Mouse (Mus musculus) midbrain, embryonic 14.5 days (tissue): ENCODE results near the gene Pwwp2b. TPM values are rescaled to one million over a fixed set of nuclear protein-coding genes. Genes with fewer than 3 reads are reported as not detected.

Source experiments
- ATAC-seq: fragments of 200-750 bp; cut with Nextera tagmentation; 2 replicates; pipeline ENCODE4 v1.8.0; 2017; ENCODE audit warnings: moderate number of reproducible peaks, moderate library complexity; ENCODE audit not compliant: low FRiP score, low TSS enrichment
- DNase-seq: peaks from one replicate; pipeline ENCODE4 v3.0.0-alpha.2; 2015
- H3K27ac ChIP-seq: fragments of 300-500 bp; sonication (generic); replicated peaks from 2 replicates; pipeline ENCODE4 v1.5.1; 2014; ENCODE audit warnings: mild to moderate bottlenecking, low read depth, low read length, moderate library complexity
- H3K27me3 ChIP-seq: fragments of 300-500 bp; sonication (generic); 2 replicates; pipeline ENCODE4 v1.6.1; 2014; ENCODE audit warnings: low read length, control low read depth, mixed read lengths; ENCODE audit not compliant: control insufficient read depth, insufficient read depth
- H3K36me3 ChIP-seq: fragments of 300-500 bp; sonication (generic); 2 replicates; pipeline ENCODE4 v1.6.1; 2014; ENCODE audit warnings: low read length, control low read depth; ENCODE audit not compliant: control insufficient read depth, insufficient read depth
- H3K4me1 ChIP-seq: fragments of 300-500 bp; sonication (generic); 2 replicates; pipeline ENCODE4 v1.6.1; 2014; ENCODE audit warnings: mild to moderate bottlenecking, antibody characterized with exemption, low read length, control low read depth; ENCODE audit not compliant: control insufficient read depth, insufficient read depth
- H3K4me2 ChIP-seq: fragments of 300-500 bp; sonication (generic); 2 replicates; pipeline ENCODE4 v1.6.1; 2014; ENCODE audit warnings: mild to moderate bottlenecking, low read length, moderate library complexity
- H3K4me3 ChIP-seq: fragments of 300-500 bp; sonication (generic); replicated peaks from 2 replicates; pipeline ENCODE4 v1.5.1; 2014; ENCODE audit warnings: low read depth, low read length
- H3K9ac ChIP-seq: fragments of 300-500 bp; sonication (generic); replicated peaks from 2 replicates; pipeline ENCODE4 v1.6.1; 2014; ENCODE audit warnings: mild to moderate bottlenecking, low read length, moderate library complexity
- H3K9me3 ChIP-seq: fragments of 300-500 bp; sonication (generic); 2 replicates; pipeline ENCODE4 v1.6.1; 2016; ENCODE audit warnings: low read length, control low read depth, mixed read lengths; ENCODE audit not compliant: control insufficient read depth
- WGBS: fragments of 180-500 bp; shearing (Covaris S2); extraction: QIAGEN DNeasy Blood & Tissue Kit; methylation state at CpG from one replicate; pipeline ENCODE4 v1.1.7; 2014; 5-methylcytosine and 5-hydroxymethylcytosine counted together
- polyA plus RNA-seq: library from polyadenylated mRNA; unstranded; fragments of >200 nt; fragmentation: Nextera tagmentation; extraction: Ambion mirVana; gene quantifications from 2 replicates; pipeline ENCODE4 v1.2.1, GENCODE M21; 2014

Pwwp2b gene
- polyA plus RNA-seq, 1 experiment from 2014 or later = 4.1 TPM

GRCm38 (mm10) chr7:139248615-139249405 is 528 bp downstream of the Pwwp2b start:
- Histone ChIP-seq H3K4me1 (peaks cover 20% of the 10 kb centered on the region; the same call in 1 of the 2 replicates), H3K9ac (peak overlapping the region; percentile 67), H3K27me3 (peaks cover 26% of the 10 kb centered on the region; the same call in 1 of the 2 replicates), H3K4me3 (peak overlapping the region; percentile 63), H3K27ac (no peak overlapping the region), H3K36me3 (no peaks in the 10 kb centered on the region), H3K4me2 (peak overlapping the region; percentile 97), H3K9me3 (no peaks in the 10 kb centered on the region)
- ATAC-seq = 0 out of 2 replicates have a peak, but pooled peaks have one; percentile 13
- WGBS = 1% methylated on average over 45 of the region's 45 CpGs
- DNase-seq = peak; percentile 58

GRCm38 (mm10) chr7:139249406-139250210 is 1.3 kb downstream of the Pwwp2b start:
- ATAC-seq = no peak
- 35% methylated on average over 7 of the region's 7 CpGs for WGBS
- DNase-seq = peak; percentile 31

GRCm38 (mm10) chr7:139251881-139252301 is 3.6 kb downstream of the Pwwp2b start:
- 0 out of 2 replicates have a peak, but pooled peaks have one; percentile 11 for ATAC-seq
- peaks cover 11% of the 10 kb centered on the region; the same call in 1 of the 2 replicates for H3K27me3 ChIP-seq
- H3K9me3 ChIP-seq = no peaks in the 10 kb centered on the region
- 65% methylated on average over 5 of the region's 5 CpGs for WGBS
- H3K4me2 ChIP-seq = no peak overlapping the region
- no peak overlapping the region for H3K27ac ChIP-seq
- H3K36me3 ChIP-seq = no peaks in the 10 kb centered on the region
- DNase-seq = peak; percentile 78
- no peak overlapping the region for H3K9ac ChIP-seq
- no peak overlapping the region for H3K4me3 ChIP-seq
- H3K4me1 ChIP-seq = peaks cover 20% of the 10 kb centered on the region; the same call in 1 of the 2 replicates

More at GRCm38 (mm10) chr7:139249406-139250210, 1.3 kb downstream of the Pwwp2b start:
- Histone ChIP-seq H3K9ac (no peak overlapping the region), H3K4me1 (peaks cover 20% of the 10 kb centered on the region; the same call in 1 of the 2 replicates), H3K9me3 (no peaks in the 10 kb centered on the region), H3K27ac (0 out of 2 replicates have a peak overlapping the region, but pooled peaks have one; percentile 8), H3K36me3 (no peaks in the 10 kb centered on the region), H3K27me3 (peaks cover 26% of the 10 kb centered on the region; the same call in 1 of the 2 replicates), H3K4me3 (peak overlapping the region; percentile 63; the same call in 1 of the 2 replicates), H3K4me2 (peak overlapping the region; percentile 97)

GRCm38 (mm10) chr7:139252566-139252965 is 4.3 kb downstream of the Pwwp2b start:
- peaks cover 15% of the 10 kb centered on the region; the same call in 1 of the 2 replicates for H3K4me1 ChIP-seq
- no peaks in the 10 kb centered on the region for H3K9me3 ChIP-seq
- no peak overlapping the region for H3K4me2 ChIP-seq
- H3K27me3 ChIP-seq = 0 out of 2 replicates have a peak, but pooled peaks cover 6% of the 10 kb centered on the region
- H3K4me3 ChIP-seq = no peak overlapping the region
- WGBS = 90% methylated on average over 7 of the region's 7 CpGs
- DNase-seq (no peak), ATAC-seq (no peak)
- no peak overlapping the region for H3K9ac ChIP-seq
- no peaks in the 10 kb centered on the region for H3K36me3 ChIP-seq
- no peak overlapping the region for H3K27ac ChIP-seq

- H3K4me3 ChIP-seq = no peak overlapping the region
- H3K4me2 ChIP-seq = no peak overlapping the region
- H3K9me3 ChIP-seq = no peaks in the 10 kb centered on the region
- 0 out of 2 replicates have a peak, but pooled peaks cover 6% of the 10 kb centered on the region for H3K27me3 ChIP-seq
- WGBS = 74% methylated on average over 9 of the region's 9 CpGs
- no peaks in the 10 kb centered on the region for H3K36me3 ChIP-seq
- H3K4me1 ChIP-seq = peaks cover 11% of the 10 kb centered on the region; the same call in 1 of the 2 replicates
- H3K9ac ChIP-seq = no peak overlapping the region
- no peak overlapping the region for H3K27ac ChIP-seq
- DNase-seq (no peak), ATAC-seq (no peak)
Measured at GRCm38 (mm10) chr7:139252986-139253385, 4.7 kb downstream of the Pwwp2b start.

GRCm38 (mm10) chr7:139253462-139253861 is 5.2 kb downstream of the Pwwp2b start:
- WGBS = 84% methylated on average over 3 of the region's 3 CpGs

GRCm38 (mm10) chr7:139254626-139255025 is 6.3 kb downstream of the Pwwp2b start:
- 82% methylated on average over 5 of the region's 5 CpGs for WGBS
- H3K27me3 ChIP-seq = no peaks in the 10 kb centered on the region
- H3K9me3 ChIP-seq = no peaks in the 10 kb centered on the region
- no peak for ATAC-seq
- H3K36me3 ChIP-seq = no peaks in the 10 kb centered on the region
- H3K9ac ChIP-seq = no peak overlapping the region
- no peak overlapping the region for H3K27ac ChIP-seq
- peaks cover under 1% of the 10 kb centered on the region; the same call in 1 of the 2 replicates for H3K4me1 ChIP-seq
- H3K4me3 ChIP-seq = no peak overlapping the region
- DNase-seq = no peak
- no peak overlapping the region for H3K4me2 ChIP-seq

More at GRCm38 (mm10) chr7:139253462-139253861, 5.2 kb downstream of the Pwwp2b start:
- no peak overlapping the region for H3K4me3 ChIP-seq
- DNase-seq = no peak
- H3K36me3 ChIP-seq = no peaks in the 10 kb centered on the region
- H3K4me1 ChIP-seq = peaks cover 11% of the 10 kb centered on the region; the same call in 1 of the 2 replicates
- H3K9ac ChIP-seq = no peak overlapping the region
- H3K9me3 ChIP-seq = no peaks in the 10 kb centered on the region
- no peak for ATAC-seq
- no peak overlapping the region for H3K4me2 ChIP-seq
- no peak overlapping the region for H3K27ac ChIP-seq
- 0 out of 2 replicates have a peak, but pooled peaks cover 6% of the 10 kb centered on the region for H3K27me3 ChIP-seq

- no peak overlapping the region for H3K9ac ChIP-seq
- no peaks in the 10 kb centered on the region for H3K9me3 ChIP-seq
- no peak for DNase-seq
- H3K36me3 ChIP-seq = no peaks in the 10 kb centered on the region
- no peak overlapping the region for H3K27ac ChIP-seq
- no peak for ATAC-seq
- H3K4me2 ChIP-seq = no peak overlapping the region
- no peaks in the 10 kb centered on the region; the same call in 1 of the 2 replicates for H3K4me1 ChIP-seq
- H3K27me3 ChIP-seq = no peaks in the 10 kb centered on the region
- WGBS = 76% methylated on average over 10 of the region's 10 CpGs
- no peak overlapping the region for H3K4me3 ChIP-seq
Measured at GRCm38 (mm10) chr7:139257752-139258542, 9.7 kb downstream of the Pwwp2b start.
